Mouse (Mus musculus): ENCODE results near the gene Riok1. TPM values are rescaled to one million over a fixed set of nuclear protein-coding genes. Genes with fewer than 3 reads are reported as not detected.
A peak's percentile ranks its signal among the peaks of the same experiment; 100 is the strongest.

Gene Riok1
- total RNA-seq, 2 experiments from 2014 or later = 21.0 to 29.2 TPM

DNA sequence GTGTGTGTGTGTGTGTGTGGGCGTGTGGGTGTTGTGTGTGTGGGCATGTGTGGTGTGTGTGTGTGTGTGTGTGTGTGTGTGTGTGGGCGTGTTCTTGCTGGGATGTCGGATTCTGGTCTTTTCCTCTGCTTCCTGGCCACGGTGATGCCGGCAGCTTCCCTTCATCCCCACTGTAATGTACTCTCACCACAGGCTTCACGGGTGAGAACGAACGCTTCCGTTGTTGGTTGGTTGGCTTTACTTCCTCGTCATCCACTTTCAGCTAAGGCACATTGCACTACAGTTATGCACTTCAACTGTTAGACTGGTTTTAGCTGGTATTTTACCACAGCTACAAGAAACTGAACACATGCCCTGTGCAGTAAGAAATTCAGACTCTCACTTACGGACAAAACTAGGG is 25.9 kb downstream of the Riok1 start:
- DNase-seq (ENCODE audit: low spot score in 2 of 2) = no peak

DNA sequence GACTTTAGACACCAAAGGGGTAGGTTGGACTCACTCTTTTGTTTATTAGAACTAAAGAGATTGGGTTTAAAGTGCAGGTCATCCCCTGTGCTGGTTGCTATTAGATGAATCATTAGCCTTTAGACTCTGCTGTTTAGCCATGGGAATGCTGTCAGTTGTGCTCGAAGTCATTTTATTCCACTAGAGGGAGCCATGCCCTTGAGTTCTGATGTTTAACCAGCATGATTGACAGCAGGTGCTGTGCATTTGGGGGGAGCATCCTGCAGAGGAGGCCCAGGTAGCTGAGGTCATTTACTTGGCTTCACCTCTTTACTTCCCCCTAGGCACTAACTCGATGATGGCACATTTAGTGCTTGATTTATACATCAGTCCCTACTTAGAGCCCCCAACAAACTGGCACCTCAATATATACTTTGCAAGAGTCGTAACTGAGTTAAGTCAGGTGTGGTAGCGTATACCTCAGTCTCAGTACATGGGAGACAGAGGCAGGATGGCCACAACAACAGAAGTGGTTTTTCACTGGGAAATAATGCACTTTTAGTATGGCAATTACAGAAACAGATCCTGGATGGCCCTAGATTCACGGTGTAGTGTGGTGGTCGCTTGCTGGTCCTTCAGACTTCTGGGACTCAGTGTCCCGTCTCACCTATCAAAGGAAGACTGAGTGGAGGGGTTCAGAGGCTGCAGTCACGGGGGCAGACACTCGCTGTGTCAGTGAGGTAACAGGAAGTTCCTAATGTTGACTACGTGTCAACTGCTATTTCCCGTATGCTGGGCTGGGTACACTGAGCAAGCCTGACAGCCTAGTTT is 28.3 kb downstream of the Riok1 start:
- peak; percentile 7 to 62 for DNase-seq (ENCODE audit: low spot score in 2 of 2)

DNA sequence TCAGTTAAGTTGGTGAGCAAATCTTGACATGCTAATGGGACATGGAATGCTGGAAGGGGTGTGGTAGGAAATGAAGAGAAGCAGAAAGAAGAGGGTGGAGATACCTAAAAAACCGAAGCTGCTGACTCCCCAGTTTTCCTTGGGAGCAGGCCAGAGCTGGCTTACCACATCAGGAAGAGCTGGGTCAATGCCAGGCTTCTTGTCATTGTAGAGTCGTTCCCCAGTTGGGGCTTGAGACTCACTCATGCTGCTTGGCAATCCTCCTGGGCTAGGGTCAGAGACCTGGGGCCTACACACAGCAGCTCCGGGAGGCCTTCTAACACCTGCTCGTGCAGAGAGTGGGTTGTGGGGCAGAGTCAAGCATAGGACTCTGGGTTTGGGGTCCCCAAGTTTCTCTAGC is 34.1 kb downstream of the Riok1 start:
- peak in 1 of 2 experiments; percentile 10 for DNase-seq (ENCODE audit: low spot score in 2 of 2)

DNA sequence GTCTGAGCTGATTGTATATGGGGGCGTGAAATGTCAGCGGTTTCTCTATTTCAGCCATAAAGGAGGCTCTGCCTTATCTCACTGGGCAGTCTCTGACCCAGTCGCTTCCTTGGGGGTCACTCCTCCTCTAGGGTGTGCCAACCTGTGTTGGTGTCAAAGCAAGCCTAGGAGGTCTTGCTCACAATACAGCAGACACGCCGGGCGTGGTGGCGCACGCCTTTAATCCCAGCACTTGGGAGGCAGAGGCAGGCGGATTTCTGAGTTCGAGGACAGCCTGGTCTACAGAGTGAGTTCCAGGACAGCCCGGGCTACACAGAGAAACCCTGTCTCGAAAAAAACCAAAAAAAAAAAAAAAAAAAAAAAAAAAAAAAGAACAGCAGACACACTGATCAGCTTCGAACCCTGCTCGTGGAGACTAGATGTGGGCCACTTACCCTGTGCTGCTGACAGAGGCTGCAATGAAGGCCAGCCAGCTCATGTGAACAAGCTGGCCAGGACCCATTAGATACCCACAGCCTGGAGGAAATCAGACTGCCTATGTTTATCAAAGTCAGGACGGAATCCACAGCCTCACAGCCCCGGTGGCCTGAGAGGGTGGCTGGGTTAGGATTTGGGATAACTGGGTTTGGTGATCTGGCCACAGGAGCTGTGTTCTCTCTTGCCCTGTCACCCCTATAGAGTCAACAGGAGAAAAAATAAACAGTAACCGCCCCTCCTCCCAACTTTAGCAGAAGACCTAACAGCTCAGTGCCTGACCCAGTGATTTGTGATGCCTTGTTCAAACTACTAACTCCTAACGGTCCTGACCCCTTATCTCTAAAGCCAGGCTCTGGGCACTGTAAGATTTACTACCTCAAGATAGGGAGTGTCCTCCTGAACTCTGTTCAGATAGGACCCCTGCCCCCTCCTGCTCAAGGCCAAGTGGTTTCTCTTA is 36.8 kb downstream of the Riok1 start:
- no peak for DNase-seq (ENCODE audit: low spot score in 2 of 2)

DNA sequence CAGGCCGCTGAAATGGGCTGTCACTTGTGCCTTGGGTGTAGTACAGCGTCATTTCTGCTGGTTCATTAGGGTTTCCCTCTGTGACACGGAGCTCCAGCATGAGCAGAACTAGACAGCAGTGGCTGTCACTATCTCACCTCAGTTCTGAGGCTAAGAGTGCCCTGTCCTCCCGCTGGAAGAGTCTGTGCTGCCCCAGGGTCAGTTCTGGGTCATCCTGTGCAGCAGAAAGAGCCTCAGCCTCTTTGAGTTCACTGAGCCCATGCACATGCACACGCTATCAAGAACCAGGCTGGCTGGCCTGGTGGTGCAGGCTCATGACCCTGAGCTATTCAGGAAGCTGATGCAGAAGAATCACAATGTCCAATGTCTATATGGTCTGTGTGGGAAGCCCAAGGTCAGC is 37.6 kb downstream of the Riok1 start:
- DNase-seq (ENCODE audit: low spot score in 2 of 2) = no peak

DNA sequence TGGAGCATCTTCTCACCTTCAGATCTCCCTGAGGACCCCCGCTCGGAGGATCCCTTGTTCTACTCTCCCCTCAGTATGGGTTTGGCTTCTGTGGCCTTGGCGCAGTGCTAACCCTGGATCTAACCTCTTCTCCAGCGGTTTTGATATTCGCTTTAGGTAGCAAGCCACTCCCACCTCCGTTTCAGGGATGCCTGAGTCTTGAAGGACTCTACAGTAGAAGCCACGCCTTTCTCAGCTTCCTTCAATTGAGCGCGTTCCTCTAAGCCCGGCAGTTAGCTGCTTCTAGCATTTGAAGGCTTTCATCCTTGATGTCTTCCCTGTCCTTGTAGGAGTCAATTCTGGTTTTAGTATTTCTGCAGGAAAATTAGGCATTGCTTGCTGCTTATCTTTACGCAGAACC is 40.3 kb downstream of the Riok1 start:
- DNase-seq (ENCODE audit: low spot score in 2 of 2) = no peak

DNA sequence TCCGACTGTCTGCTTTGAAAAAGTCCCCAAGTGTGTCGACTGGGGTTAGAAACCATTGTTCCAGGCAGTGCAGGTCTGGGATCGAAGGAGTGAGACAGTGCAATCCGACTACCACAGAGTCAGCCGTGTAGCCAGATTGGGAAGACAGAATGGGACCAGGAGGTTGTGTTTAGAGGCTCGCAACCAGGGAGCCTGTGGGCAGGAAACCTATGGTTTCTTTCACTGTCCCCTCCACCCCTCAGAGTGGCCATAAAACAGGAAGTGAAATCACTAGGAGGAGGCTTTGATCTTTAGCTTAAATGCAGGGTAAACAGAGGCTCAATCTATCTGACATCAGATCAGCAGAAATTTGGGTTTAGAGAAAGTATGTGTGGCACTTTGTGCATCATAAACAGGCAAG is 42.0 kb downstream of the Riok1 start:
- no peak for DNase-seq (ENCODE audit: low spot score in 2 of 2)

DNA sequence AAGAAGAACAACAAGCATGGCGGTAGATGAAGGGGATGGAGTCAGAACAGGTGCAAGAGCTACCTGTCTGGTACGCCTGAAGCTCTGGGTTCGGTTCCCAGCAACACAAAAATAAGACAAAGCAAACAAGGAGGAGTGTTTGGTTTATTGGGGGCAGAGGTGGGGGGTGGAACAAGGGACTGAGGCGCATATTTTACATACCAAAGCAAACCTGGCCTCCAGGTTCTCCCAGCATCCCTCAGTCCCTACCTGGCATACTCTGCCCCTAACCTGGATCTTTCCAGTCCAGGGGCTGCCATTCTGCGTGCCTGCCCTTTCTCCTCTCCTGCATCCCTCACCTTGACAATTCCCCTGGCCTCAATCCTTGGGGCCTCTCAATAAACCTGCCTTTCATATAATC is 42.6 kb downstream of the Riok1 start:
- DNase-seq (ENCODE audit: low spot score in 2 of 2) = no peak

DNA sequence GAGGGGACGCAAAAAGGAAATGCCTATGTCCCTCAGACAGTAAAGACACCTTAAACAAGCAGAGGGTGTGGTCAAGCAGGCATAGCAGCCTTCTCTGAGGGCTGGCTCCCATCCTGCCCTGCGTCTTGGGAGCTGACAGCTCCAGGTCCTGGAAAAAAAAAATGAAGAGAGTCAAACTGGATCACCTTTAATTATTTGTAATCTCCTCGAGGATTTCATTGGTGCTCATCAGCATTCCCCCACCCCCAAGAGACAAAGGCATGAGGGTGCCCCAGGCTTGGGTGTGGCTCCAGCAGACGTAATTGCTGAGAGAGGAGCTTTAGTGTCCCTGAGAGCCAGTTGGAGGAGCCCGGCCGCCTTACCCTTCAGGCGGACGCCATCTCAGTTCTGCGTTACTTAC is 43.2 kb downstream of the Riok1 start:
- DNase-seq (ENCODE audit: low spot score in 2 of 2) = no peak

DNA sequence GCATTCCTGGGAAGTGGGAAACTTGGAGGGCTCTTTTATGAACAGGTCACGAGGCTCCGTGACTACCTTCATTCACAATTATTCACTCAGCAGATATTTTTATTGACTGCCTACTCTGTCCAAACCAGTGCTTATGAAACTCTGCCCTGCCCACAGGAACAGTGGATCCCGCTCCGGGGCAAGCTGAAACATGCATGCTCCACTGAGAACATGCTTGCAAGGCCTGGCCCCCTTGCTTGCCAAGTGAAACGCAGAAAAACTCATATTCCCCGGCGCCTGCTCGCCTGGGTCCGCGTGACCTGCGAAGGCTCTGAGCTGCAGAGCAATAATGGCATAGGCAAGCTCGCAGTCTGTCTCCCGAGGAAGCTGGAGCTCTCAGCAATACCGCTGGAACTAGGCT is 43.9 kb downstream of the Riok1 start:
- DNase-seq (ENCODE audit: low spot score in 2 of 2) = no peak

DNA sequence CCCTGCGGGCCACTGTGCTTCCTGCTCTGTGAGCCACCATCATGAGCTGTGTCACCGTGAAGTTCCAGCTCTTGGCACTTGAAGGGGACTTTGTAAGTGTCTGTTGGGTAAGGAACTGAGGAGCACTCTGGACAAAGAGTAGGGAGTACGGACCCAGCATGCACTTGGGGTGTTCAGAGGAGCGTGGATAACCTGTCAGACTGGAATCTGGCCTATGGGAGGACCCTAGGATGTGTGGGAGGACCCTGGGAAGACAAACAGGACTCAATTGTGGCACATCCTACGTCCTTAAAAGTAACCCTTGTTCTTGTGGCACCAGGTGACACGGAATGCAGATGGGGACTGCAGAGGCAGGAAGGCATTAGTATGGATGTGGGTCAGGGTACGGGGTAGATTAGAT is 44.4 kb downstream of the Riok1 start:
- no peak for DNase-seq (ENCODE audit: low spot score in 2 of 2)

DNA sequence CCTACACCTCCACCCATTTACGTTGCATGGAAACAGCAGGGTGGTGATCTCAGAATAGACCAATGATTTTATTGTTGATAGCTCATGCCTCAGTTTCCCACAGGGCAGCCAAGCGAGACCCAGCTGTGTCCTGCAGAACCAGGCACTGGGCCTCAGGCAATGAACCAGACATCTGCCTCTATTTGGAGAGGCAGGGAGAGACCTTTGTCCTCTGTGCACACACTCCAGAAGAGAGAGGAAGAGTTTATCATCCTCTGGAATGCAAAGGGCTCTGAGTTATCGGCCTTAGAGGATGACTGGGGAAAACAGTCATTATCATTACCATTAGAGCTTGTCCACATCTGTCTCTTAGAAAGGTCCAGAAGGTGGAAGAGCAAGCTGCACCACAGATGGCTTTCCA is 49.9 kb downstream of the Riok1 start:
- no peak for DNase-seq (ENCODE audit: low spot score in 2 of 2)

DNA sequence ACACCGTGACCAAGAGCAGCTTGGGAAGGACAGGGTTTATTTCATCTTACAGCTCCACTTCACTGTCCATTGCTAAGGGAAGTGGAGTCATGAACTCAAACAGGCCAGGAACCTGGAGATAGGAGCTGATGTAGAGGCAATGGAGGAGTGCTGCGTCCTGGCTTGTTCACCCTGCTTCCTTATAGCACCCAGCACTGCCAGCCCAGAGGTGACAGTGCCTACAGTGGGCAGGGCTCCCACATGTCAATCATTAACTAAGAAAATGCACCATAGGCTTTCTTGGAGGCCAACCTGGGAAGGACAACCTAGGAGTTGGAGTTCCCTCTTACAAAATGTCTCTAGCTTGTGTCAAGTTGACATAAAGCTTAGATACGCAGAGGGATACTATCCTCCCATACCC is 51.2 kb downstream of the Riok1 start:
- no peak for DNase-seq (ENCODE audit: low spot score in 2 of 2)

DNA sequence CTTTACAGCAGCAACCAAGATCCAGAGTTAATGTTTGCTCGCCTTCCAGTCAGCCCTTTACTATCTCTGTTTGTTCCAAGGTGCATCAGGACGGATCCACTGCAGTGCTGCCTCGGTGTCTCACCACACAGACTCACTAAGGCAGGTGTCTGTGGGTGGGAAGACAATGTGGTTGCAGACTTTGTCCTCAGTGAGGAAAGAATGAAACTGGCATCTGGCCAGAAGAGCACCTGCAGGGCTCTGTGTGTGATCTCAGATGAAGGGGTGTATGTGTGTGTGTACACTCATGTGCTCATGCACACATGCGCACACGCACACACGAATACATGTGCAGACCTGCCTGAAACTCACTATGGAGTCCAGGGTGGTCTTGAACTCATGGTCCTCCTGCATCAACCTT is 52.7 kb downstream of the Riok1 start:
- no peak for DNase-seq (ENCODE audit: low spot score in 2 of 2)

DNA sequence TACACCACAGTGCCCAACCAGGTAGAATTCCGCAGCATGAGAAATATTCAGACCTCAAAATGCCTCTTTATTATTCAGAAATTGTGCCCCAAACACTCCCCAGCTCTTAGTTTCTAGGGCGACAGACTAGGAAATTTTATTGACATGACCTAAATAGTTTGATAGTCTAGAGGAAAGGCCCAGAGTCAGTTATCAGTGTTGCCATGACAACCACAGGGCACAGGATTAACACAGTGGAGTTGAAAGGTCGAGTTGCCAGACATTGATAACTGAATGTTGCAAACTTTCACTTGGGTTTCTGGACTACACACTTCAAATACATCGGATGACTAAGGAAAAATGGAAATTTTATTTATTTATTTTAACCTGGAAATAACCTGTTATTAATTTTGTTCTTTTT is 53.1 kb downstream of the Riok1 start:
- no peak for DNase-seq (ENCODE audit: low spot score in 2 of 2)

DNA sequence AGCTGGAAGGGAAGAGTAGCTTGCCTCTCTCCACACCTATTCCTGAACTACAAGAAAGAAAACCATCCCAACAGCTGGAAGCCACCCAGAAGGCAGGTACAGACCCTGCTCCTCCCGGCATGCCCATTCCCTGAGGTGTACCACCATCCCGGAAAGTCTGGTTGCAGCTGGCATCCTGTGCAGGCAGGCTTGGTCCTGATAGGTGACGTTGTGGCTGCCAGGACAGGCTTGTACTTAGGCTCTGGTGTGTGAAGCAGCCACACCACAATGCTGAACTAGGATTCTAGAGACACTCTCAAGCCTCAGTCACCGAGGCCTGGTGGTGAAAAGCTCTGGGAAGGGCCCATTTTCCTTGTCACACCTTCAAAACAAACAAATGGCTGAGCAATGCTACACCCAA is 59.4 kb downstream of the Riok1 start:
- no peak for DNase-seq (ENCODE audit: low spot score in 2 of 2)

DNA sequence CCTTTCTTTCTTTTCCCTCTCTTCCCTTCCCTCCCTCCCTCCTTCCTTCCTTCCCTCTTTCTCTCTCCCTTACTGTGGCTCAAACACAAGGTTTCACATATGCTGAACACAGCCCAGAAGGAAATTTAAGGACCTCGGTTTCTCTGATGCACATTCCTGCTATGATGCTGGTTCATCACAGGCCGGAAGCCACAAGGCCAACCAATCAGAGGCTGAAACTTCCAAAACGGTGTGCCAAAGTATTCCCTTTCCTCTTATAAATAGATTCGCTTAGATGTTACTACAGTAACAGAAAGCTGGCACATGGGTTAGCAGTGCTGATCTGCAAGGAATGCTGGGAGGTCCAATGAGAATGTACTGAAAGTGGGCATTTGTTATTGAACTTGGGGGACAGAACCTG is 66.6 kb downstream of the Riok1 start:
- peak; percentile 9 to 41 for DNase-seq (ENCODE audit: low spot score in 2 of 2)

DNA sequence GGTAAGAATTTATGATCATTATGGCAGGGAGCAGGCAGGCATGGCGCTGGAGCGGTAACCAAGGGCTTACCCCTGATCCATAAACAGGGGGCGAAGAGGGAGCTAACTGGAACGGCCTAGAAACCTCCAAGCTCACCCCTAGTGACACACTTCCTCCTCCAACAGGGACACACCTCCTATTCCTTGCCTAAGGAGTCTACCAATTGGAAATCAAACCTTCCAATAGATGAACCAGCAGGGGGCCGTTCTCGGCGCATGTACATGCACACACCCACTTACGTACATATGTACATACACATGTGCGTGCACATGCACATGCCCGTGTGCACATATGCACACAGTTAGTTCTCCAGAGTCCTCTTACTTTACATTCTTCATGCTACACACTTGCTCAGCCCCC is 67.7 kb downstream of the Riok1 start:
- DNase-seq (ENCODE audit: low spot score in 2 of 2) = no peak

DNA sequence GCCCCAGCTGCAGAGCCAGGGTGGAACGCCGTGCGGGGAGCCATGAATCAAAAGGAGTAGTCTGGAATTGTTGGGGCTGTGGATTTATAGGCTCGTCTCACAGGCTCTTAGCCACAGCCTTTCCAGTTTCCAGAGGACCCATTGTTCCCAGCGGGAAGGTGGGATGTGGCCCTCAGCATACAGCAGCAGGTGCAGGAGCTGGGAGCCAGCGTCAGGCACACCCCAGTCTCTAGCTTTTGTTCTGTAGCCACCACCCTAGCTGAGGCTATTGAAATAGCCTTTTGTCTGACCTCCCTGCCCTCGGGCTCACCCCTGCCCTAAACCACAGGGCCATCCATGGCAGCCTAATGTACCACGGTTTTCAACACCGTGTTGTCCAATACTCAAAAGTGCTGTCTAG is 72.3 kb downstream of the Riok1 start:
- no peak for DNase-seq (ENCODE audit: low spot score in 2 of 2)

Data from layer of hippocampus, postnatal 14 days (tissue).